Mouse (Mus musculus): ENCODE results near the gene Kif23. TPM values are rescaled to one million over a fixed set of nuclear protein-coding genes. Genes with fewer than 3 reads are reported as not detected.
A peak's percentile ranks its signal among the peaks of the same experiment; 100 is the strongest.

Gene Kif23
- total RNA-seq, 2 experiments from 2014 or later, result 106 to 190 TPM

- ATAC-seq (replicated peaks; ENCODE audit: poor library complexity), result peak; percentile 85
Measured at GRCm38 (mm10) chr9:61947402-61948346, 1.1 kb upstream of the Kif23 start.

- ATAC-seq (replicated peaks; ENCODE audit: poor library complexity), result peak; percentile 7
Measured at GRCm38 (mm10) chr9:61945973-61946611, 482 bp downstream of the Kif23 start.

GRCm38 (mm10) chr9:61941054-61941453 is 5.5 kb downstream of the Kif23 start:
- ATAC-seq (replicated peaks; ENCODE audit: poor library complexity), result peak; percentile 66

- ATAC-seq (replicated peaks; ENCODE audit: poor library complexity), result no peak
Measured at GRCm38 (mm10) chr9:61933333-61933732, 13.2 kb downstream of the Kif23 start.

- ATAC-seq (replicated peaks; ENCODE audit: poor library complexity), result peak; percentile 57
Measured at GRCm38 (mm10) chr9:61932009-61932408, 14.6 kb downstream of the Kif23 start.

DNA sequence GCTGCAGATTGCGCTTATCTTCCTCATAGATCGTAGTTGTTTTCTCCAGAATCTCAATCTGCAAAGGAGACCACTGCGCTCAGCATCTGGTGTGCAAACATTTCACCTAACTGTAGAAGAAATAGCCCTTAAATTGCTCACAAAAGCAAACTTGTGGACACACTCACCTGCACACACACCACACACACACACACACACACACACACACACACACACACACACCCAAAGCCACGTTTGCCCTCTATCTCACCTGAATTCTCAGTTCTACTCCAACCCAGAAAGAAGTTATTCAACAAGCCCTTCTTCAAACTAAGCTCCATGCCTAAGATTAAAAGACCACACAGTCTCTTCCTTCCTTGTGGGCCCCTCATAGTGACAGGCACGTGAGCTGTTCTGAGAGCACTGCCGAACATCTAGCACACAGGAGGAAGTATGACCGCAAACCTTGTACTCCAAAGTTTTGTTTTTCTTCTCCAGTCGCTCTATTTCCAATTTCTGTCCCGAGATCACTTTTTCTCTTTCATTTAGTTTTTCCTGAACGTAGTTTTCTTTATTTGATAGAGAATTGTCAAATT is 21.4 kb downstream of the Kif23 start:
- ATAC-seq (replicated peaks; ENCODE audit: poor library complexity), result peak; percentile 71

GRCm38 (mm10) chr9:61920331-61920730 is 26.2 kb downstream of the Kif23 start:
- ATAC-seq (replicated peaks; ENCODE audit: poor library complexity), result peak; percentile 43; the same call in 1 of the 2 replicates

DNA sequence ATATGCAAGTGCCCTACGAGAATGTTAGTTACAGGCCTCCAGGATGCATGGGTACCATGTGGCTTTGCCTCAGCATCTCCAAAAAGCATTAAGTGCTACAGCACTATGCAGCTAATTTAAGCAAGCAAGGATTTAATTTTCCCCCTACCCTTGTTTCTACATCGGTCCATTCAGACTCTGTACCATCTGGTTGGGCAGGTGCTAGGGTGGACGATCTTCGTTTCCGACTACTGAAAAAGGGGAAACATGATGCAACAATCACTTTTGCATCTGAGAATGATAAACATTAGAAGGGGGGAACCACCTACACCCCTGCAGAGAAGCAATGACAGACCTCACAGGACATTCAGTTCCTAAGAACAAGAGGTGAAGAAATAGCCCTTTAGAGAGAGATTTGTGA is 27.1 kb downstream of the Kif23 start:
- ATAC-seq (replicated peaks; ENCODE audit: poor library complexity), result no peak

GRCm38 (mm10) chr9:61917436-61917835 is 29.1 kb downstream of the Kif23 start:
- no peak for ATAC-seq (replicated peaks; ENCODE audit: poor library complexity)

DNA sequence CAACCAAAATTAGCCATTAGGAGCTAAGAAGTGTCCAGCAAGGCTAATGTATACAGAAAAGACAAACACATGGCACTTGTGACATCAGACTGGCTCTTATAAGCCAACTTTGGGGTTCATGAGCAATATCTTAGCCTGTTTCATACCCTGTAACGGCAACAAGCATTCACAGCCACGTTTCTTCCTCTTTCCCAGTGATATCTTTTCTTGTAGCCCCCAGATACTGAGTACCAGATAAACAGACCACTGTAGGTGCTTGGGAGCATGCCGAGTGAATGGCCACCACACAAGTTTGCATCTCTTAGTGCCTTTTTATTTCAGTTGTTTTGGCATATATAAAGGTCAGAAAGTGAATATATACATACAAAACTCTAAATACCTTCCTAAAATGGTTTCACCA is 29.6 kb downstream of the Kif23 start:
- ATAC-seq (replicated peaks; ENCODE audit: poor library complexity), result no peak

- no peak for ATAC-seq (replicated peaks; ENCODE audit: poor library complexity)
Measured at GRCm38 (mm10) chr9:61915393-61916005, 31.1 kb downstream of the Kif23 start.

GRCm38 (mm10) chr9:61914917-61915300 is 31.7 kb downstream of the Kif23 start:
- no peak for ATAC-seq (replicated peaks; ENCODE audit: poor library complexity)

GRCm38 (mm10) chr9:61914203-61914916 is 32.2 kb downstream of the Kif23 start, which contains the start of gene Rplp1:
TSS of gene Rplp1 (minus strand) at chr9:61914542.
- peak; percentile 74 for ATAC-seq (replicated peaks; ENCODE audit: poor library complexity)

DNA sequence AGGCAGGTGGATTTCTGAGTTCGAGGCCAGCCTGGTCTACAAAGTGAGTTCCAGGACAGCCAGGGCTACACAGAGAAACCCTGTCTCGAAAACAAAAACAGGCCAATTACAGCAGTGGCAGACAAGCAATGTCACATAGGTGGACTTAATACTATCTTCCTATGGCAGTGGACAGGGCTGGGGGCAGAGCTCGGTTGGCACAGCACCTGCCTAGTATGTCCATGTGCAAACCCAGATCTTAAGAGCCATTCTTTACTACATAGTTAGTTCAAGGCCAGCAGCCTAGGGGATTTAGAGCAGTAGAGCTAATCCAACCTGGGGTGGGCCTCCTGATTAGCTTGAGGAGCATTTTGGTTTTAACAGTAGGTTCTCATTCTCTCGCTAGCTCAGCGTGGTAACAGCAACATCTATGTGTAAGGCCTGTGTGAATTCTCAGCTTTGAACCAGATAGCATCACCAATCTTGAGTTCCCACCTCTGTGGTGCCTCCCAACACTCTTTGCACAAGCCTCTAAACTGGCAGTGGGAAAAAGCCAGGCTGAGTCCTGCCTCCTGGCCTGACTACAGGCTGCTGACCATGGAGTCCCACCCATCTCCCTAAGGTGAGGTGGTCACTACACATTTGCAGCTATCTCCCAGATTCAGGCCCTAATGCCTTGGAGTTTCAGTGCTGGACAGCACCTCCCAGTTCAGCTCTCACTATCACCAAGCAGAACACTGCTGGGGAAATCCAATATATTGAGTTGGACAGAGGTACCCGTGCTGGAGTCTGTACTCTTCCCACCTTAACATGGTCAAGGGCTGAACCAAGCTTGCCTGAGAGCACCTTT is 35.1 kb downstream of the Kif23 start:
- ATAC-seq (replicated peaks; ENCODE audit: poor library complexity), result no peak

- peak; percentile 17 for ATAC-seq (replicated peaks; ENCODE audit: poor library complexity)
Measured at GRCm38 (mm10) chr9:61910526-61911256, 35.9 kb downstream of the Kif23 start.

DNA sequence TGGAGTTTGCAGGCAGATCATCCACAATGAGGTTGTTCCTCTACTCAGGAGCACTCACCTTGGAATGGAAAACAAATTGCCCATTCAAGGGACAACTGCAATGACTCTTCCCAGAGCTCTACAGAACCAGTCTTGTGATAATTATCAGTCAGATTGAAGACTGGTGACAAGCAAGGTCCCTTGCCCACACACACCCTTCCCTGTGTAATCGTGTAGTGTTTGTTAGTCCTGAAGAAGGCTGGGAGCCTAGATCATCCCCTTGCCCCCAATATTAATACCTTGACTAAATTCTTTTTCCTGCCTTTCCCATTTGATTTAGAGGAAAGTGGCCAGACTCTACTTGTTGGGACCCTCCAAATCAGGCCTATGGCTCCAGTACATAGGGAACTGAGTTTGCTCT is 36.9 kb downstream of the Kif23 start:
- ATAC-seq (replicated peaks; ENCODE audit: poor library complexity), result no peak

DNA sequence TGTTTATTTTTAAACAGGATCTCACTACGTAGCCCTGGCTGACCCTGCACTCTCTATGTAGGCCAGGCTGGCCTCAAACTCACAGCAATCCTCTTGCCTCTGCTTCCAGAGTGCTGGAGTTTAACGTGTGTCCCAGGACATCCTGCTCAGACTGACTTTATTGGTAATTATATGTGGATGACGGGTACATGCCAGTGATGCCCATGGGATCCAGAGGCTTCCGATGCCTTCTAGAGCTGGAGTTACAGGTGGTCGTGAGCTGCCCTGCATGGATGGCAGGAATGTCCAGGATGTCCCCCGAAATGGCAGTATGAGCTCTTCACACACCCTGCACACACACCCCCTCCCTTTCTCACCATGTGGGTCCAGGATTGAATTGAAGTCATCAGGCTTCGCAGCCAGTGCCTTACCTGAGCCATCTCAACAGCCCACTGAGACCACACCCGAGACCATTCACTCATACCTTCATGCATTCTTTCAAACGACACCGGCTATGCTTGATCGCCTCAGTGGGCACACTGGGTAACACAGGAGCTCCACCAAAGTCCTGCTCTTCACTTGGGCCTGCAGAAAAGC is 37.7 kb downstream of the Kif23 start:
- ATAC-seq (replicated peaks; ENCODE audit: poor library complexity), result no peak

- ATAC-seq (replicated peaks; ENCODE audit: poor library complexity), result no peak
Measured at GRCm38 (mm10) chr9:61908341-61908740, 38.2 kb downstream of the Kif23 start.
